Mouse (Mus musculus): ENCODE results near the gene 2610028H24Rik. TPM values are rescaled to one million over a fixed set of nuclear protein-coding genes. Genes with fewer than 3 reads are reported as not detected.

2610028H24Rik gene
- polyA plus RNA-seq (2012; rRNA removed; ENCODE audit: low replicate concordance): not detected in 2 replicates

GRCm38 (mm10) chr10:76448851-76449250, at the start of gene 2610028H24Rik:
Gene 2610028H24Rik (plus strand): TSS chr10:76449081.

GRCm38 (mm10) chr10:76440281-76440680, 8.6 kb upstream of the 2610028H24Rik start, which contains the start of gene AC141477.1:
Gene AC141477.1 (minus strand): TSS chr10:76440444.

GRCm38 (mm10) chr10:76442178-76443088, 6.4 kb upstream of the 2610028H24Rik start, which contains the start of gene Pcnt:
Gene Pcnt (minus strand): TSS chr10:76442786.

GRCm38 (mm10) chr10:76468203-76469162, 19.6 kb downstream of the 2610028H24Rik start, which contains the start of the genes Mcm3ap and Ybey:
Gene Mcm3ap (plus strand): TSS chr10:76468927.
Gene Ybey (minus strand): TSS chr10:76469114.

Other genes starting within 250 kb of the 2610028H24Rik start
- gene Prmt2, start 211.2 kb upstream of the 2610028H24Rik start, polyA plus RNA-seq (2012; rRNA removed; ENCODE audit: low replicate concordance): 14.6 and 20.6 TPM in 2 replicates
- 0.44 and 1.6 TPM in 2 replicates for gene S100b, start 195.2 kb upstream of the 2610028H24Rik start, polyA plus RNA-seq (2012; rRNA removed; ENCODE audit: low replicate concordance)
- gene Dip2a, start 103.8 kb upstream of the 2610028H24Rik start, polyA plus RNA-seq (2012; rRNA removed; ENCODE audit: low replicate concordance): 7.9 and 8.9 TPM in 2 replicates
- not detected in 2 replicates for gene AC141477.1, start 8.6 kb upstream of the 2610028H24Rik start, polyA plus RNA-seq (2012; rRNA removed; ENCODE audit: low replicate concordance)
- 7.0 and 7.6 TPM in 2 replicates for gene Pcnt, start 6.3 kb upstream of the 2610028H24Rik start, polyA plus RNA-seq (2012; rRNA removed; ENCODE audit: low replicate concordance)
- gene Mcm3ap, start 19.8 kb downstream of the 2610028H24Rik start, polyA plus RNA-seq (2012; rRNA removed; ENCODE audit: low replicate concordance): 7.2 and 9.6 TPM in 2 replicates
- gene Ybey, start 20.0 kb downstream of the 2610028H24Rik start, polyA plus RNA-seq (2012; rRNA removed; ENCODE audit: low replicate concordance): 3.3 and 4.8 TPM in 2 replicates
- gene Lss, start 82.5 kb downstream of the 2610028H24Rik start, polyA plus RNA-seq (2012; rRNA removed; ENCODE audit: low replicate concordance): 7.3 and 24.3 TPM in 2 replicates
- gene Spatc1l, start 113.2 kb downstream of the 2610028H24Rik start, polyA plus RNA-seq (2012; rRNA removed; ENCODE audit: low replicate concordance): not detected in 2 replicates
- 0.04 TPM in 1 of 2 replicates, not detected in the other for gene Ftcd, start 126.6 kb downstream of the 2610028H24Rik start, polyA plus RNA-seq (2012; rRNA removed; ENCODE audit: low replicate concordance)
- 77.2 and 77.4 TPM in 2 replicates for gene Col6a2, start 174.5 kb downstream of the 2610028H24Rik start, polyA plus RNA-seq (2012; rRNA removed; ENCODE audit: low replicate concordance)

Measured in duodenum, adult 2 months (tissue).